Mouse (Mus musculus) granulocyte monocyte progenitor cell, adult 5-6 weeks (primary cell): Measurements from ENCODE around the gene Cdipt. TPM values are rescaled to one million over a fixed set of nuclear protein-coding genes. Genes with fewer than 3 reads are reported as not detected.
A peak's percentile ranks its signal among the peaks of the same experiment; 100 is the strongest.

Source experiments
- ATAC-seq: replicated peaks from 2 replicates; pipeline ENCODE4 v1.8.0; 2016; ENCODE audit warnings: mild to moderate bottlenecking, moderate TSS enrichment, inconsistent platforms; ENCODE audit not compliant: poor library complexity, severe bottlenecking
- total RNA-seq, 2 experiments: library from RNA; stranded (forward) in 1 of 2; stranded (reverse) in 1 of 2; fragments of 200-712, 200-1000 nt in 1 of 2; fragments of >200 nt in 1 of 2; fragmentation: Nextera tagmentation in 1 of 2; gene quantifications; 2 replicates each; pipeline ENCODE4 v1.2.3; 2014 to 2017

The Cdipt gene
- 72.3 and 78.9 TPM in 2 replicates for total RNA-seq (2014; fragmentation: Nextera tagmentation)
- 38.2 and 63.1 TPM in 2 replicates for total RNA-seq (2017)

- no peak for ATAC-seq
Observed at GRCm38 (mm10) chr7:126975893-126975949, at the start of gene Cdipt. Gene Cdipt, plus strand, starts transcription at chr7:126975914.

GRCm38 (mm10) chr7:126926299-126926698 lies 49.4 kb upstream of the Cdipt start:
- no peak for ATAC-seq

DNA sequence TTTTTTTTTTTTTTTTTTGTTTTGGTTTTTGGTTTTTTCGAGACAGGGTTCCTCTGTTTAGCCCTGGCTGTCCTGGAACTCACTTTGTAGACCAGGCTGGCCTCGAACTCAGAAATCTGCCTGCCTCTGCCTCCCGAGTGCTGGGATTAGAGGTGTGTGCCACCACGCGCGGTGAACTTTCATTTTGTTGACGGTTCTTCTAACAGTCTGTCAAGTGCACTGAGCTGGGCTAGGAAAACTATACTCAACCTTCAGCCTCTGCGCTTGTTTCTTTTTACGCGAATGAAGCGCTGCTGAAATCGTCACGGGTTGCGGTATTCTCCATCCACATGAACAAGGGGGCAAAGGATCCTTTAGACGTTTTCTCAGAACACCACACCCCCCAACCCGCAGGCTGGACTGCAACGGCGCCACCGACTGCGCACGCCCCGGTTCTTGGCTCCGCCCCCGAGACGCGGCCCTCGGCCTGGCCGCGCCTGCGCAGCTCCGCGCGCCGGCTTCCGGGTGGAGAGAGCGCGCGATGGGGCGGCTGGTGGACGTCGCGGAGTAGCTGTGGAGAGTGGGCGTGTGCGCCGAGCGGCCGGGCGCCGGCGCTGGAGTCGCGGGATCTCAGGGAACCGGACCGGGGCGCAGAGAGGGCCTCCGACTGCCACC lies 47.2 kb upstream of the Cdipt start, which contains the start of gene Kctd13:
Kctd13 (plus strand) TSS at position 496 of the 654 bp plus-strand sequence.
- ATAC-seq, result peak; percentile 92

- ATAC-seq, result peak; percentile 10; the same call in 1 of the 2 replicates
Observed at GRCm38 (mm10) chr7:126929046-126929445, 46.7 kb upstream of the Cdipt start.

GRCm38 (mm10) chr7:126932652-126933051 lies 43.1 kb upstream of the Cdipt start:
- no peak for ATAC-seq

GRCm38 (mm10) chr7:126941171-126941570 lies 34.5 kb upstream of the Cdipt start:
- ATAC-seq, result peak; percentile 77

GRCm38 (mm10) chr7:126941801-126942200 lies 33.9 kb upstream of the Cdipt start:
- ATAC-seq, result no peak

GRCm38 (mm10) chr7:126946530-126946929 lies 29.2 kb upstream of the Cdipt start:
- no peak for ATAC-seq

DNA sequence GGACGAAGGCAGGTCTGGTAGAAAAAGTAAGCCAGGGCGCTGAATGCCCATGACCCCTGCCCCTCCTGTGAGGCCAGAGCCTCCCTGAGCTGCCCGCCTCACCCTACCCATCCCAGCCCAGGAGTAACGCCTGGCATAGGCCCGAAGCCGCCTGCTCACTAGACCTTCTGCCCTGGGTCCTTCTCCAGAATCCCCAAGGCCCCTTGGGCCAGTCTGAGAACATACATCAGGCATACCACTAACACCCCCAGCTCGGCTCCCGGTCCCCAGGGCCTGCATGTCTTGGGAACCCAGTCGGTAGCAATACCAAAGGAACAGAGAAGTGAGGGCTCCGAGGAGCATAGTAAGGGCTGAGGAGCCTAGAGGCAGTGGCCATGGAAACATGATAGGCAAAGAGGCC lies 27.1 kb upstream of the Cdipt start:
- ATAC-seq, result no peak

DNA sequence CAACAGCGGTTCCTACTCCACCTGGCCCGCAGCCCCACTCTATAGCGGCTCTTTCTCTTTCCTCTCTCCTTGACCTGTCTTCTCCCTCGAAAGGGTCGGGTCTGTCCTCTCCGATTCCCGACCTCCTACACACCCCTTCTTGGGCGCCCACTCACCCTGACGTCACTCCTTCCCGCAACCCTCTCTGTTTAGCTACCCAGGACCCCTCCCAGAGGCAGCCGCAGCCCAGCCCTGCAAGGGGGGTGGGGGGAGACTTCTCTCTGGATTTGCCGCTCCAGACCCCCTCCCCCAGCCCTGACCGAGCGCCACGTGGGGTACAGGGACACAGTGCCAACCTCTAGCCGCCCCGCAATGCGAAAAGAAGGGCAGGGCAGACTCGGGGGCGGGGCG lies 26.3 kb upstream of the Cdipt start, which contains the start of gene Asphd1:
Asphd1 (minus strand) TSS at position 180 of the 390 bp plus-strand sequence.
- ATAC-seq, result 0 out of 2 replicates have a peak, but pooled peaks have one; percentile 0

GRCm38 (mm10) chr7:126949793-126950646 lies 25.7 kb upstream of the Cdipt start, which contains the start of gene Sez6l2:
Gene Sez6l2, plus strand, starts transcription at chr7:126950563.
- peak; percentile 91 for ATAC-seq

- ATAC-seq, result no peak
Observed at GRCm38 (mm10) chr7:126950647-126951615, 24.8 kb upstream of the Cdipt start.

- no peak for ATAC-seq
Observed at GRCm38 (mm10) chr7:126951741-126952140, 24.0 kb upstream of the Cdipt start.

GRCm38 (mm10) chr7:126952646-126953045 lies 23.1 kb upstream of the Cdipt start:
- 0 out of 2 replicates have a peak, but pooled peaks have one; percentile 8 for ATAC-seq

GRCm38 (mm10) chr7:126955125-126955524 lies 20.6 kb upstream of the Cdipt start:
- ATAC-seq, result peak; percentile 66

DNA sequence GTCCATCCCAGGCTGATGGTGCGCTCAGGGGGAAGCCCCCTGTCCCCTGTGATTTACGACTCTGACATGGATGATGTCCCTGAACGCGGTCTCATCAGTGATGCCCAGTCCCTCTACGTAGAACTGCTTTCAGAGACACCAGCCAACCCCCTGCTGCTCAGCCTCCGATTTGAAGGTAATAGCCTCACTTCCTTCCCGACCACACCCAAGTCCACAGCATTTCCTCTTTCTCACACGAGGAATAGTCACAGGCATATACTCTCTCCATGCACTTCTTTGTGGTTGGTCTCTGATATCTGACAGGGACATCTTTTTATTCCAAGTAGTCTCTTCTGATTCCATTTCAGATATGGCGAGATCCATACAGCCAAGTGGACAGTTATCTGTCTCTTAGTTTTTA lies 15.9 kb upstream of the Cdipt start:
- ATAC-seq, result peak; percentile 52

DNA sequence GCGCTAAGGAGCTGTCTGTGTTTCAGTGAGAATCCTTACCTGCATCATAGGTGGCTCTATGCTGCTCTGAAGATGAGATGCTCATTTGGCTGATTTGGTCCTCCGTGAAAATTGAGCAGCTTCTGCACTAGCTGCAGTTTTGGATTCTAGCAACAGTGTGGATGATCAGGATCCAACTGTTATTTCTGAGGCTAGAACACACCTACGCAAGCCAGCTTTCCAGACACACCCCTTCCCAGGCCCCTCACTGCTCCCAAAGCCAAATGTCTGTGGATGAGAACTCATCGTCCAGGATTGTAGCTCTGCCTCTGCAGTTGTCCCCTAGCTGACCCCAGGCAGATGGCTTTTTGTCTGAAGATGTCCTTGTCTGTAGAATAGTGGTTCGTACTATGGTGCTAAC lies 14.6 kb upstream of the Cdipt start:
- ATAC-seq, result no peak

DNA sequence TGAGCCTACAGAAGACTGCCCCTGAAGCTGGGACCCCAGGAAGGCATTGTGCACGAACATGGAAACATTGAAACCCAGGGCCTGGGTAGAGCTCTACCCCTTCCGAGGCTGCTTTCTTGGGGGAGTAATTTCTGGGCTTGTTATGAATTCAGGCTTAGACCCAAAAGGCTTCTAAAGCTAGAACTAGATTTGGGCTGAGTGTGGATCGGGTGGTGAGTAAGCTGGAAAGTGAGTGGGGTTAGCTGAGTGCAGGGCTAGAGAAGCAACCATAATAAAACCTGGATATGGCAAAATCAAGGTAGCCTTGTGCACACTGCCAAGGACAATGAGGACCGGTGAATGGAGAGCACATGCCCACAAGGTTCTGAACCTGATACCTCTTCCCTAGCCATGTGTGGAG lies 13.7 kb upstream of the Cdipt start:
- no peak for ATAC-seq

GRCm38 (mm10) chr7:126963548-126964286 lies 12.0 kb upstream of the Cdipt start:
- ATAC-seq, result peak; percentile 51

DNA sequence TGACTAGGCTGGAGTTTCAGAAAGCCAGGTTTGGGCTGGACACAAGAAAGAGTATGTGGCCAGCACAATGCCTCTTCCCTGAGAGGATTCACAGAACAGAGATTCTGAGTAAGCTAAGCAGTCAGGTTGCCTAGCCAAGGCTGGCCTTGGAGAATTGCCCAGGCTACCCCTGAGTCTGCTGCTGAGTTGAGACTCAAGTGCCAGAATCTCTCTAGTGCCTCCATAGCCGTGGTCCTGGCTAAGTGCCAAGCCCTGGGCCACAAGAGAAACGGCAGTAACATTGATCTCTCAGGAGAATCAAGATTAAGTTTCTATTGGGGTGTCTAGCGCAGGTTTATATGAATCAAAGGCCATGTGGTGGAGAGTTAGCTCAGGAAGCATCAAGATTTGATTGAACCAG lies 10.1 kb upstream of the Cdipt start:
- ATAC-seq, result no peak
